Mouse (Mus musculus) erythroblast, embryonic 14.5 days (primary cell): ENCODE data around the gene Eif4b.

Source experiments
- GATA1 ChIP-seq: IDR thresholded peaks from 2 replicates; pipeline ENCODE4 v1.6.1; 2012; ENCODE audit warnings: low read length, inconsistent platforms, mixed read lengths
- TAL1 ChIP-seq: IDR thresholded peaks from 3 replicates; pipeline ENCODE4 v1.6.1; 2012; ENCODE audit warnings: low read length, inconsistent platforms, mixed read lengths

DNA sequence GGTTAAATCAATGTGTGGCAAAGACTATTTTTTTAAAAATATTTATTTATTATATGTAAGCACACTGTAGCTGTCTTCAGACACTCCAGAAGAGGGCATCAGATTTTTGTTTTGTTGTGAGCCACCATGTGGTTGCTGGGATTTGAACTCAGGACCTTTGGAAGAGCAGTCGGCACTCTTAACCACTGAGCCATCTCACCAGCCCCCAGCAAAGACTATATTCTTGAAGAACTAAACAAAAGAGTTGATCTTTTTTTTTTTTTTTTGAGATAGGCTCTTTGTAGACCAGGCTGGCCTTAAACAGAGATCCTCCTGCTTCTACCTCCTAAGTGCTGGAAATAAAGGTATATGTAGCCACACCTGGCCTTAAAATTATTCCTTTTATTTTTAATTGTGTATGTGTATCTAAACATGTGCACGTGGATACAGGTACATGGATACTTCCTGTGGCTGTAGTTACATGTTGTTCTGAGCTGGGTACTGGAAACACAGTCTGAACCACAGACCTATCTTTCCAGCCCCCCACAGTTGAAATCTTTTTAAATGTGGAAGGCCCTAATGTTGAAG is 3.6 kb downstream of the Eif4b start:
- TF ChIP-seq TAL1 (no peak), GATA1 (no peak)
